9 mouse cellular contexts compared by ENCODE assay signal in the genomic region with DNA sequence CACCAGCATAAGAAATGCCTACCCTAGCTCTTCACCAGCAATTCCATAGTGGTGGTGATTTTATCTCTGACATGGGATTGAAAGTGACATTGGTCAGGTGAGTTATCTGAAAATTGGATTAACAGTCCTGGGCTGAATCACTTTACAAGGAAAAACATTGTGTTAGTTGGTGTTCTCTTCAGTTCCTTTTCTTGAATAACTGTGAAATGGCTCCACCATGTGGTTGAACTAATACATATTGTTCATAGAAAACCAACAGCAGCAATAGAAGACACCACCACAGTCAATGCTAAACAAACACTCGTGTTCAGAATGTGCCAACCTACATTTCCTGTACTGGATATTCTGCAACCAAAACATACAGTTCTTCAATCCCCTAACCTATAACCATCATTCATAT.
DNase-seq lines count a peak whose midpoint lies in the region; TF ChIP-seq lines count a peak whose summit lies in the region.
"Had no signal": no experiment of that assay in that cellular context is flagged by ENCODE, and none has a peak within 500 bp of the region (broad histone marks: within the 10 kb centered on the region; RNA-seq: fewer than 3 reads in every experiment).

No protein-coding gene starts in this region.

- no peak overlapping the region for H3K4me3 ChIP-seq in left cerebral cortex, adult 2 months
- H3K4me3 ChIP-seq: neural tube, embryonic 12.5 days had no signal

- no peak overlapping the region for H3K27ac ChIP-seq in left cerebral cortex, adult 2 months
- H3K27ac ChIP-seq: neural tube, embryonic 12.5 days had no signal

- intact Hi-C loops in left cerebral cortex, adult 2 months (cut with DNase I): loop anchor here (1.0 to 2.0 kb wide), 4 partner anchors 154 to 904 kb away; no protein-coding TSS in a partner anchor
- intact Hi-C loops in left cerebral cortex, postnatal 25 days (cut with DNase I): loop anchor here (1.0 to 2.0 kb wide), 2 partner anchors 154 to 234 kb away; no protein-coding TSS in a partner anchor

- peak; percentile 65 for TF ChIP-seq CTCF in left cerebral cortex, adult 2 months (IDR thresholded peaks at IDR 0.05)

- peak; percentile 19 for DNase-seq in cerebellum, adult 9-10 months
- DNase-seq in cerebellum, postnatal 25 days: no peak
- DNase-seq in left cerebral cortex, adult 2 months (ENCODE audit: extremely low spot score in 1 of 2, low spot score in 2 of 2): no peak
- no peak for DNase-seq in left cerebral cortex, adult 8-10 months (ENCODE audit: low spot score in 2 of 2)
- DNase-seq in adipocyte (ENCODE audit: low spot score): peak; percentile 69
- peak; percentile 23 to 77 for DNase-seq in left cerebral cortex, postnatal 25 days (ENCODE audit: low spot score in 2 of 2)
- no peak for DNase-seq in heart, adult 11 months
- no peak for DNase-seq in thymus, postnatal 36 days

Comparison
In these comparisons a context has a peak if more than half of its experiments do, and no peak if none do; other contexts are left out.
1. DNase-seq: peak in cerebellum, adult 9-10 months (single experiment), adipocyte (single experiment) and left cerebral cortex, postnatal 25 days (2 of 2); none in cerebellum, postnatal 25 days (0 of 2), left cerebral cortex, adult 2 months (0 of 2), left cerebral cortex, adult 8-10 months (0 of 2), heart, adult 11 months (single experiment) and thymus, postnatal 36 days (0 of 2).